Mouse (Mus musculus) c-Kit-positive CD71-negative TER-119-negative erythroid progenitor cells, embryonic 14.5 days (primary cell): ENCODE measurements around the gene Olfr90.

Source experiments
- DNase-seq: peaks from one replicate; pipeline ENCODE4 v3.0.0-alpha.2; 2013; ENCODE audit warnings: low read depth

The Olfr90 gene

DNA sequence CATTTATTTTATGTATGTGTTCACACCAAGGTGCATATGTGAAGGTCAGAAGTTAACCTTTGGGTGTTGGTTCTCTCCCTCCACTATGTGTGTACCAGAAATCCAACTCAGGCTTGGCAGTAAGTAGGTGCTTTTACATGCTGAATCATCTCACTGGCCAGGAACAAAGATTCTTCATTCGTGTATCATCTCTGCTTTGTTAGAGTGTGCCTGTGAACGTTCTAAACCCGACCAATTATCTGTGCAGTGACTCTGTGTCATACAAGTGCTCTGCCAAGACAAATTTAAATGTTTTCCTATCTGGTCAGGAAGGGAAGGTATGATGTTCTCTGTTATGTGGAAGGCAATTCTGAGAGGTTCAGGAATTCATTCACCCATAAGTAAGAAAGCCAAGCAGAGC is 26.9 kb downstream of the Olfr90 start:
- no peak for DNase-seq

DNA sequence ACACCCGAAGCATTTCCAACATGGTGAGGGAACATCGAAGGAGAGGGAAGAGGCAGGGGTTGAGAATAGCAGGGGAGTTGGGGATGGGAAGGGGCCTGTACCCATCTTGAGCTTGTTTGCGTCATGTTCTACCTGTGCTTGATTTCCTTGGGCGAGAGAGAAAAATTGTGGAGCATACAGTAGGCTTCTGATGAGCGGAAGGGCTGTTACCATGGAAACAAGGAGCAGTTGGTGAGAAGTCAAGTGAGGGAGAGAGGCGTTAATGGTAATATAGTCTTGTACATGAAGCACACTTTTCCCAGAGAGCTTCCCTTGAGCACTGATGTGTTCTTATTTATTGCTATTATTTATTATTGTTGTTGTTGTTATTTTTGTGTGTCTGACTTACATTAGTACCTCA is 31.3 kb downstream of the Olfr90 start:
- DNase-seq, result no peak

DNA sequence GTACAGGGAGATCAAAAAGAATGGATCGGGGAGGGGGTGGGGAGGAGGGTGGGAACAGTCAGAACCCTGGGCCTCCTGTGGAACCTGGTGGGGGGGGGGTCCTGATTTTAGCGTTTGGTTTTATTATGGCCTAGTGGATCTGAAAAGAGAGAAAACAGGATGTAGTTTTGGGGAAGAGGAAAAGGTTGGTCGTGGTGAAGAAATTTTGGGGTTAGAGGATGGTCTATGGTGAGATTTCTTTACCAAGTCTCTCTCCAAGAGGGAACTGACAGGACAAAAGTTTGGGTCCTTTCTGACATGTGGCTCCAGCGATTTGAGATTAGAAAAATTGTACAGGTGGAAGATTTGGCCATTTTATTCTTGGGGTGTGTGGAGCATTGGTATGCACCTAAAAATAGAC is 36.6 kb downstream of the Olfr90 start:
- no peak for DNase-seq

DNA sequence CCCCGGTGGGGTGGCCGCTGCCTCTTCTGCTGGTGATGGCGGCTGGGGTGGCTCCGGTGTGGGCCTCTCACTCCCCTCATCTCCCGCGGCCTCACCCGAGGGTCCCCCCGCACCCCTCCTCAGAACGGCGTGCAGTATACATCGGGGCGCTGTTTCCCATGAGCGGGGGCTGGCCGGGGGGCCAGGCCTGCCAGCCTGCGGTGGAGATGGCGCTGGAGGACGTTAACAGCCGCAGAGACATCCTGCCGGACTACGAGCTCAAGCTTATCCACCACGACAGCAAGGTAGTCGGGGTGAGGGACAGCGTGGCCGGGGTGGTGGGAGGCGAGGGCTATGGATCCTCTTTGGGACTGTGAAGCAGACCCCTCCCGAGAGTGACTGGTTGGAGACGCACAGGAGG is 37.4 kb downstream of the Olfr90 start:
- no peak for DNase-seq

DNA sequence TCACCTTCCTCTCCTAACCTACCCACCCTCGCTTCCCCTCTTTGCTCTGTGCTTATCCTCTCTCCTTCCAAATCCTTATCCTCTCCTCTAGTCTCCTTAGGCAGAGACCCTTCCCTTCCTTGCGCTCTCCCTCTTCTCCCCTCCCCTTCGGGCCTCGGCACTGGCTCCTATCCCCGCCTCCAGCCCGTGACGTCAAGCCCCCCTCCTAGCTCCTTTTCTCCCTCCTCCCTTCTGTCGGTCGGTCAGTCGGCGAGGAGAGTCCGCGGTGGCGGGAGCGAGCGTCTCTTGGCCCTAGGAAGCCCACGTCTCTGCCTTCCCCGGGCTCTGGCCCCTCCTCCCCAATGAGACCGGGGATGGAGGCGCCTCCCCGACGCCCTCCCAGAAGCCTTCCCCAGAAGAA is 37.9 kb downstream of the Olfr90 start:
- no peak for DNase-seq

DNA sequence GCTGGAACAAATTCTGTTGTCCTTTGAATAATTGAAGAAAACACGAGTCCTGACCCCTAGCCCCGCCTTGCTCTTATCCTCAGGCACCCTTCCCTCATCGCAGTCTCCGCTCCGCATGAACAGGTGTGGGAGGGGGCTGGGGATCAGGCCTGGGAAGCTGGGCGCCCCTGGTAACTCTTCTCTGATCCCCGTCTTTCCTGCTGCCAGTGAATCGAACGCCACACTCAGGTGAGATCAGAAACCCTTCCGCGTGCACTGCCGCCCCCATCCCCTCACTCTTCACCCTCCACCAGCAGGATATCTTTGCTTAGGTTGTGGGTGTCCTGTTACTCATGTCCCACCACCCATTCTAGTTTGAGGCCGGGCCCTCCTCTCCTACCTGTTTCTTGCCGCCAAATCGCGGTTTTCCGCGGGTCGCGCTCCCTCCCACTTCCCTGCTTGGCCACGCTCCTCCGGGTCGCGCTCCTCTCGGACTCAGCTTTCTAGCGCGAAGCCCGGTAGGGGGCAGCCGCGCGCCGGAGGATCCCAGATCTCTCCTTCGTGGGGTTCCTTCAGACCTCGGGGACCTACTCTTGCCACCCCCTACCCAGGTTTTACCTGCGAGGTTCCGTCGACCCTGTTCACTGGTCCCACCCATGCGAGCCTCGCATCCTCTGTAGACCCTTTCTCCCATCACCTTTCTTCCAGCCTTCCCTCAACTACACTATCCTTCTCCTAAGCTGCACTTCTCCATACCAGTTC is 38.6 kb downstream of the Olfr90 start:
- DNase-seq, result no peak

DNA sequence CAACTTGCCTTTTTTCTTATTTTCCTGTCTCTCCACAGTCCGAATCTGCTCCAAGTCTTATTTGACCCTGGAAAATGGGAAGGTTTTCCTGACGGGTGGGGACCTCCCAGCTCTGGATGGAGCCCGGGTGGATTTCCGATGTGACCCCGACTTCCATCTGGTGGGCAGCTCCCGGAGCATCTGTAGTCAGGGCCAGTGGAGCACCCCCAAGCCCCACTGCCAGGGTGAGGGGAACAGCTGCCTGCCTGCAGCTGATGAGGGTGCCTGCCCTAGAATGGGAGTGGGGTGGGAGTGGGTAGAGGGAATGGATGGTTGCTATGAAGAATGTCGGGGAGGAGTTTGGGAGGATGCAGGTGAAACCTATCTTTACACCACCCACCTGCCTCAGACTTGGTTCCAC is 39.9 kb downstream of the Olfr90 start:
- no peak for DNase-seq

DNA sequence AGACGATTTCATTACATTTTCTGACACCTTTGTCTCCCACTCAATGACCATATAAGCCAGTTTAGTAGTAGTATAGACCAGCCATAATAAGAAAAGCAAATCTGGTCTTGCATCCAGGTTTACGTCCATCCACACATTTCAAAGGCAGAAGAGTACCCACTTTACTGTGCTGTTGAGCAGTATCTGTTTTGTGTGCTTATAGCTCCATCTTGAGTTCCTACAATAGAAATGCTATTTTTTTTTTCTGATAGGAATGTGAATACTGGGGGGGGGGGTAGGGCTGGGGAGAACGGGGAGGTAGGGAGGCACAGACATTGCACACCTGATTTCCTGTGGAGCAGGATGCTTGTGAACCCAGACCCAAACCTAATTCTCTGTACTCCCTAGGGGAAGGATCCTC is 40.3 kb downstream of the Olfr90 start:
- no peak for DNase-seq

DNA sequence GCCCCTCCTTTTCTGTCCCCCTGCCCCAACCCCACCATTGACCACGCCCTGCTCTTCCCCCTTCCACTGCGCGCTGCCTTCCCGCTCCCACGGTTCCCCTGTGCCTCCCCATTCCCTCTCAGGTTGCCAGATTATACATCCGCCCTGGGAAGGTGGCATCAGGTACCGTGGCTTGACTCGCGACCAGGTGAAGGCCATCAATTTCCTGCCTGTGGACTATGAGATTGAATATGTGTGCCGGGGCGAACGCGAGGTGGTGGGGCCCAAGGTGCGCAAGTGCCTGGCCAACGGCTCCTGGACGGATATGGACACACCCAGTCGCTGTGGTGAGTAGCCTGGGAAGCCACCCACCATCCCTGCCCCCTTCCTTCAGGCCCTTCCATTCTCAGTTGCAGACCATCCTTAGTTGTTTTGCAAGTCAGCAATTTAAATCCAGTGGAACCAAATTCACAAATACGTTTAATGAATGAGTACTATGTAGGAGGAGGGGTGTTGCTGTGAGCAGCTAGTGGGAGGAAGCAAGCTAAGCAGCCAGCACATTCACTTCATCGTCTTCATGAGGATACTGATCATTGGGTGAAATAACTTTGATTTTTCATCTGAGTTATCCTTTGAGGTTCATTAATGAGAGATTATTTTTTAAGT is 40.8 kb downstream of the Olfr90 start:
- no peak for DNase-seq

DNA sequence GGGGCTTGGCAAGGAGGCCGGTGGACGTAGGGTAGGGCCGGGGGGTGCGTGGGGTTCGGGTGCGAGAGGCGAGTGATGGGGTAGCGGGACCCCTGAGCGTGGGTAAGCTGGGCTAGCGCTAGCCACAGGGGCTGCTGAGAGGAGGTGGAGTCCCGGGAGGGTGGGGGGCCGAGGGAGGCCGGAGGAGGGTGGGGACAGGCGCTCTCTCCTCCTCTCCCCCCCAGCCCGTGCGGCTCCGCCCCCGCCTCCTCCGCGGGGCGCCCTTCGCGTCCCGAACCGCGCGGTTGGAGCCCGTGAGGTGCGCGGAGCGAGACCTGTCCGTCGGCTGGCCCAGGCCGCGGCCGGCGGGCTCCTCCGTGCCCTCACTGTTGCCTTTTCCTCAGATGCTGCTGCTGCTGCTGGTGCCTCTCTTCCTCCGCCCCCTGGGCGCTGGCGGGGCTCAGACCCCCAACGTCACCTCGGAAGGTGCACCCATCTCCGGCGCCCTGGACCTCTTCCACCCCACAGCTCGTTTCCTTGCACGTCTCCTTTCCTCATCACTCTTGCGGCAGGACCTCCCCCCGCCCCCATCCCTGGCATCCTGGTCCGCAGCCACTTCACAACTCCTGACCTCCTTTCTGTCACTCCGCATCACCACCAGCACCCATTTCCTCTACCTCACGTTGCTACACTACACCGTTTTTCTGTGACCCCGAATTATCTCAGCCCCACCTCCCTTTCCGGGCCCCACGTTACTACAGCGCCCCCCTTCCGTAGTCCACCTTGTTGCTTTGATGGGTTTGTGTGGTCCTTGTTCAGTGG is 41.8 kb downstream of the Olfr90 start:
- no peak for DNase-seq

DNA sequence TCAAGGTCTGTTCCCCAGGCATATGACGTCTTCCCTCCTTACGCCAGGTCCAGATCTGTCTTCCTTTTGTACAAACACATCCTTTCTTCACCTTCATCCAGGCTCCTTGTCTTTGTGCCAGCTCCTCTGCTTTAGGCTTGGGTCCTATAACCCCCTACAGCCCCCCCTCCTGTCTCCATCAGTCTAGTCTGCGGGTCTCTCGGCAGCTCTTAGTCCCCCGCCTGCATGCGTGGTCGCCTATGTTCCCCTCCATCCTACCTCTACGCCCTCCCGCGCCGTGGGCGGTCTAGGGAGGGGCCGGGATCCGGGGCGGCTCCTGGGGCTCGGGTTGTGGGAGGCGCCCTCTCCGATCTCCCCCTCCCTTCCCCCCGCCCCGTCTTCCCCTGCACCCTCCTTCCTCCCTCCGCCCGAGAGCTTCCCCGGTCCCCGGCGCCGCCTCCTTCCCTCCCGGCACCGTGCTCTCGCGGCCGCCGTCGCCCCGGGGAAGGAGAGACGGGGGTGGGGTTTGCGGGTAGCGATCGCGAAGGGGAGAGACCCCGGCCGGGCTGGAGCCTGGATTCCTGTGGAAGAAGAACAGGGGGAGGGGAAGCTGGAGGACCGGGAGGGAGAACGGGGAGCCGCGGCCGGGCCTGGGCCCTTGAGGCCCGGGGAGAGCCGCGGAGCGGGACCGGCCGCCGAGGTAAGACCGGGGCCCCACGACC is 42.5 kb downstream of the Olfr90 start, which contains the start of gene Gabbr1:
Gene Gabbr1 (plus strand): TSS at position 356 of the 701 bp plus-strand sequence.
- no peak for DNase-seq

DNA sequence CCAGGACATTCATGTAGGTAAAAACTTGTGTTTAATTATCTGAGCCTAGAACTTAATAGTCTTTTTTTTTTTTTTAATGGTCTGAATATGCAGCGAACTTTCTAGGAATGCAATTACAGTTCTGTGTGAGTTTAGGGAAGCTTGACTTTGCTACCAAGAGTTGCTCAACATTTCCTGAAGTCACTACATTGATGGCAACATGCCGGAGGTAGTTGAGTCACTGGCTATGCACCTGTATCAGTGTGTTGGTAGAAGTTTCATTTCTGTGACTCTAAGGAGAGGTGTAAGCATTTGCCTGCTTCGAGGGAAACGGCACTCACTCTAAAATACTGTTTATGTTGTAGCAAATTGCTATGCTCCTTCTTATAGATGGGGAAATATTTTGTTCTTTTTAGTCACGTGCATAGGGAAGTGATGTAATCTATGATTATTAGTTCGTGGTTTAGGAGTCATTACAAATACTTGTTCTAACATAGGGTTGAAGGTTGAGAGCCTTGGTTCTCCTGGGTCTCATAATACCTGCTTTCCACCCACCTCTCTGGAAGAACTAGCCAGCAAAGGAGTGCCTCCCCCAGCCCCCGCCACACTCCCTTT is 43.6 kb downstream of the Olfr90 start:
- no peak for DNase-seq

DNA sequence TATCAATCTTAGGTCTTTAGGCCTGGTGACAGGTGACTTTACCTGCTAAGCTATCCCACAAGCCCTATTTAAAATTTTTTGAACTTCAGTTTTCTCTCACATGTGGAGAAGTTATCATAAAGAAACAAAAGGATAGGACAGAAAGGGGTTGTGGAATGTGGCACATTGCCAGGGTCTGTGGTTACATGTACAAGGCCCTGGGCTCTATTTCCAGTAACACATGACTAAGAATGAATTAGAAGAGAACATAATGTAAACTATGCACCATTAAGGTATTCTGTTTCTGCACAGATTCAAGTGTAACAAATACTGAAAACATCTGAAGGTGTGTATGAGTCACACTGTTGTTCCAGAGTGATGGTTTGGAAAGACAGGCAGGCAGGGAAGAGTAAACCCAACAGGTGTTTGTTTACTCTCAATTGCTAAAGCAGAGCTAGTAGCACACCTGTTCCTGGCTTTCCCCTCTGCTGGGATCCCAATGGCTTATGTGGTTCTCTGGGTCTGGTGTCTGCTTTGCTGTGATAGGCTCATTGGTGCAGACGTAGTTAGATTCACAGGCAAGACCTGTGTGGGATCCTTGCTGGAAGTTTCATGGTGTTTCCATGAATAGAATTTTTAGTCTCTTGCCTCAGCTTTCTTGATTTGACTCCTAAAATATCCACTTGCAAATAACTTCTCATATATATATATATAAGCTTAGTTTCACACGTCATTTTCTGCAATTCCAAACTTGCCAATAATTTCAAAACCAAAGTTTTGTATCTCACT is 49.0 kb downstream of the Olfr90 start:
- DNase-seq, result no peak
